Mouse (Mus musculus) stomach, embryonic 16.5 days (tissue): Measurements from ENCODE around the gene Rbms1. TPM values are rescaled to one million over a fixed set of nuclear protein-coding genes. Genes with fewer than 3 reads are reported as not detected.

Source experiments
- ATAC-seq: fragments of 200-750 bp; cut with Nextera tagmentation; 2 replicates; pipeline ENCODE4 v1.8.0; 2017; ENCODE audit warnings: moderate number of reproducible peaks, moderate TSS enrichment; ENCODE audit not compliant: insufficient read depth, low FRiP score
- H3K27ac ChIP-seq: fragments of 300-500 bp; sonication (generic); 2 replicates; pipeline ENCODE4 v1.5.1; 2014; ENCODE audit warnings: low read length
- H3K27me3 ChIP-seq: fragments of 300-500 bp; sonication (generic); 2 replicates; pipeline ENCODE4 v1.6.1; 2014; ENCODE audit warnings: low read length, control low read depth, mixed read lengths; ENCODE audit not compliant: control insufficient read depth, insufficient read depth
- H3K36me3 ChIP-seq: fragments of 300-500 bp; sonication (generic); 2 replicates; pipeline ENCODE4 v1.6.1; 2014; ENCODE audit warnings: low read length; ENCODE audit not compliant: control insufficient read depth, insufficient read depth
- H3K4me1 ChIP-seq: fragments of 300-500 bp; sonication (generic); 2 replicates; pipeline ENCODE4 v1.6.1; 2014; ENCODE audit warnings: low read length, control low read depth, mixed read lengths; ENCODE audit not compliant: control insufficient read depth, insufficient read depth
- H3K4me2 ChIP-seq: fragments of 300-500 bp; sonication (generic); 2 replicates; pipeline ENCODE4 v1.6.1; 2014; ENCODE audit warnings: low read depth, low read length, mixed read lengths
- H3K4me3 ChIP-seq: fragments of 300-500 bp; sonication (generic); replicated peaks from 2 replicates; pipeline ENCODE4 v1.5.1; 2014; ENCODE audit warnings: mild to moderate bottlenecking, low read length
- H3K9ac ChIP-seq: fragments of 300-500 bp; sonication (generic); 2 replicates; pipeline ENCODE4 v1.6.1; 2014; ENCODE audit warnings: low read length
- H3K9me3 ChIP-seq: fragments of 300-500 bp; sonication (generic); replicated peaks from 2 replicates; pipeline ENCODE4 v1.6.1; 2016; ENCODE audit warnings: low read length, control low read depth; ENCODE audit not compliant: control insufficient read depth
- WGBS: fragments of 180-500 bp; shearing (Covaris S2); extraction: QIAGEN DNeasy Blood & Tissue Kit; methylation state at CpG from one replicate; pipeline ENCODE4 v1.1.7; 2014; 5-methylcytosine and 5-hydroxymethylcytosine counted together
- polyA plus RNA-seq: library from polyadenylated mRNA; unstranded; fragments of >200 nt; fragmentation: Nextera tagmentation; extraction: Ambion mirVana; gene quantifications from 2 replicates; pipeline ENCODE4 v1.2.1, GENCODE M21; 2015

Gene Rbms1
- polyA plus RNA-seq, 1 experiment from 2014 or later, result 110 TPM

DNA sequence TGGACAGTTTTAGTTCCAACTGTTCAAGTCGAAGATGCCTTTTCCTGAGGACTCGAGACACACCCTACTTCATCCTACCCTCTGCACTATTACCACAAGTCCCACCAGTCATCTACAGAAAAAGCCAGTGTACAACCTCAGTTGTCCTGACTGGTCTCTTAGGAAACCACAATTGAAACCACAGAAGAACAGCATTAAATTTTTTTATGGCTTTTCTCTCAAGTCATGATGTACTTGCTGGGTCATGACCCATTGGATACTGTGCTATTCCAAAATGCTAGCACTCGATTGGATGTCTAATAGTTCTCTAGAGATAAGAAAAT lies 80.0 kb downstream of the Rbms1 start:
- Histone ChIP-seq H3K4me3 (no peak overlapping the region), H3K9ac (no peak overlapping the region), H3K27ac (no peak overlapping the region), H3K4me1 (peaks cover 31% of the 10 kb centered on the region), H3K4me2 (no peak overlapping the region), H3K27me3 (no peaks in the 10 kb centered on the region), H3K9me3 (no peaks in the 10 kb centered on the region), H3K36me3 (no peaks in the 10 kb centered on the region)
- ATAC-seq, result no peak
- WGBS, result 63% methylated on average over 3 of the region's 3 CpGs

DNA sequence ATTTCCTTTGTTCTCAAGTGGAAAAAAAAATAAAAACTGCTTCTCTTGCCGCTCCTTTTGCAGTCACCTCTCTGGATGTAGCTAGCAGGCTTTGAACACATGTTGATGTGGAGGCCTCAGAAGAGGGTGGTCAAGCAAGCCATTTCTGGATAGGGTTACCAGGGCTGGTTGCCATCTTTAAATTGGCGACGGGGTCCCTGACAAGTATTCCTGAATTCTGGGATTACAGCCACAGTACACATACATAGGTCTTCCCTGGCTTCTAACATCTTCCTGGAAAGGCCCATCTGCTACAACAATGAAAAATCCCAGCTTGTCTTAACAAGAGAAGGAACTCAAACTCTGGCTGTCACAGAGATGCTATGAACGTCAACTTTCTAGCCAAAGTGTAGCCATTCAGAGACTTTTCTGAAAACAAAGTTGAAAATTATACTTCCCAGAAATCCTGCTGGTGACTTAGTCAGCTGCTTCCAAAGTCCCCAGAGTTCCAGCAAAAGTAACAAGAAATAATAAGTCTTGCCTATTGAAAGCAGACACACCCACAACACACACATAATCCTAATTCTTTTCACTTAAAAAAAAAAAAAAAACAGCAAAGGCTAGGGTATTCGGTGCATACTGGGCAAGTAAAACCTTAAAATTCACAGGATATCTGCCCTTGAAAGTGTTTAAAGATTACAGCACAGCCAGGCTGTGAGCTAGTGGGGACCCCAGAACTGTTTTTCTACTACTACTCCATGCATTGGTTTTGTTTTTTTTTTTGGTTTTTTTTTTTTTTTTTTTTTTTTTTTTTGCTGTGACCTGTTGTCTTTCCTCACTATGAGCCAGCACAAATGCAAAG lies 80.6 kb downstream of the Rbms1 start:
- H3K9ac ChIP-seq, result no peak overlapping the region
- peak overlapping the region; percentile 96 for H3K27ac ChIP-seq
- no peaks in the 10 kb centered on the region for H3K36me3 ChIP-seq
- 49% methylated on average over 5 of the region's 5 CpGs for WGBS
- ATAC-seq, result no peak
- H3K27me3 ChIP-seq, result no peaks in the 10 kb centered on the region
- H3K4me1 ChIP-seq, result peaks cover 35% of the 10 kb centered on the region
- H3K4me3 ChIP-seq, result no peak overlapping the region
- peak overlapping the region; percentile 76 for H3K4me2 ChIP-seq
- no peaks in the 10 kb centered on the region for H3K9me3 ChIP-seq

- Histone ChIP-seq H3K36me3 (no peaks in the 10 kb centered on the region), H3K27me3 (no peaks in the 10 kb centered on the region), H3K9ac (peak overlapping the region; percentile 97), H3K4me2 (peak overlapping the region; percentile 76), H3K4me1 (peaks cover 43% of the 10 kb centered on the region), H3K27ac (peak overlapping the region; percentile 96), H3K4me3 (peak overlapping the region; percentile 94), H3K9me3 (no peaks in the 10 kb centered on the region)
- WGBS, result 2% methylated on average over 27 of the region's 27 CpGs
- ATAC-seq, result no peak
Measured at GRCm38 (mm10) chr2:60881571-60882041, 81.4 kb downstream of the Rbms1 start.

GRCm38 (mm10) chr2:60880789-60881570 lies 82.0 kb downstream of the Rbms1 start:
- H3K4me3 ChIP-seq, result peak overlapping the region; percentile 94
- no peaks in the 10 kb centered on the region for H3K9me3 ChIP-seq
- H3K36me3 ChIP-seq, result no peaks in the 10 kb centered on the region
- H3K27me3 ChIP-seq, result no peaks in the 10 kb centered on the region
- peak overlapping the region; percentile 96 for H3K27ac ChIP-seq
- WGBS, result under 1% methylated on average over 96 of the region's 104 CpGs
- peak; percentile 94 for ATAC-seq
- H3K4me1 ChIP-seq, result peaks cover 47% of the 10 kb centered on the region
- H3K9ac ChIP-seq, result peak overlapping the region; percentile 97
- H3K4me2 ChIP-seq, result peak overlapping the region; percentile 76

GRCm38 (mm10) chr2:60879966-60880788 lies 82.8 kb downstream of the Rbms1 start:
- no peak for ATAC-seq
- Histone ChIP-seq H3K9ac (peak overlapping the region; percentile 97), H3K9me3 (no peaks in the 10 kb centered on the region), H3K4me1 (peaks cover 48% of the 10 kb centered on the region), H3K27me3 (no peaks in the 10 kb centered on the region), H3K36me3 (no peaks in the 10 kb centered on the region), H3K4me2 (peak overlapping the region; percentile 76), H3K4me3 (peak overlapping the region; percentile 94), H3K27ac (peak overlapping the region; percentile 96)
- WGBS, result 7% methylated on average over 14 of the region's 14 CpGs

DNA sequence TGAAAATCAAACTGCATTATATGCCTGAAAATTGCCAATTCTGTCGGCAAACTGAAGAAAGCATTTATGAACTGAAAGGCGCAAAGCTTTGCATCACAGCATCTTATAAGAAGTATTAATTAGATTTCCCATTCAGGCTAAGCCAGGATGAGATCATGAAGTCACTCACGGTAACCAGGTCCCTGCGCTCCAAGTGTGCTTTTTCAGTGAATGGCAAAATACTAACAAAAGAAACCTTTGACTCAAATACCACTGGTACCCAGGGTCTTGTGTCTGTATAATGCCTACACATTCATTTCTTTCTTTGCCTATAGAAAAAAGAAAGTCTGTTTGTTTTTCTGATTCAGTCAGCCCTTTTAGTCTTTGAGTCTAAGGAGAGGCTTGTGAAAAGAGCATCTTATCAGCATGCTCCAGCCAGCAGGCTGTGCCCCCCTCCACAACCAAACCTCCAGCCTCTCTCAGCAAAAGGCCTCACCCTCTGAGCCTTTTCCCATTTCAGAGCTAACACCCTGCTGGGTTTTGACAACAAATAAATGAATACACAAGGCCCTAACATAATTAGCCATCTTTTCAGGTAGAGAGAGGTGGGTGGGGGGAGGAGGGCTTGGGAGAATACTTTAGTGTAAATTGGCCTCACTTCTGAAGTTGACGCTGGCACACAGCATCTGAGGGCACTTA lies 83.7 kb downstream of the Rbms1 start:
- Histone ChIP-seq H3K4me1 (peaks cover 50% of the 10 kb centered on the region), H3K9me3 (no peaks in the 10 kb centered on the region), H3K27me3 (no peaks in the 10 kb centered on the region), H3K4me2 (peak overlapping the region; percentile 76), H3K9ac (peak overlapping the region; percentile 97), H3K27ac (peak overlapping the region; percentile 96), H3K36me3 (no peaks in the 10 kb centered on the region), H3K4me3 (peak overlapping the region; percentile 94)
- no peak for ATAC-seq
- 53% methylated on average over 5 of the region's 5 CpGs for WGBS

DNA sequence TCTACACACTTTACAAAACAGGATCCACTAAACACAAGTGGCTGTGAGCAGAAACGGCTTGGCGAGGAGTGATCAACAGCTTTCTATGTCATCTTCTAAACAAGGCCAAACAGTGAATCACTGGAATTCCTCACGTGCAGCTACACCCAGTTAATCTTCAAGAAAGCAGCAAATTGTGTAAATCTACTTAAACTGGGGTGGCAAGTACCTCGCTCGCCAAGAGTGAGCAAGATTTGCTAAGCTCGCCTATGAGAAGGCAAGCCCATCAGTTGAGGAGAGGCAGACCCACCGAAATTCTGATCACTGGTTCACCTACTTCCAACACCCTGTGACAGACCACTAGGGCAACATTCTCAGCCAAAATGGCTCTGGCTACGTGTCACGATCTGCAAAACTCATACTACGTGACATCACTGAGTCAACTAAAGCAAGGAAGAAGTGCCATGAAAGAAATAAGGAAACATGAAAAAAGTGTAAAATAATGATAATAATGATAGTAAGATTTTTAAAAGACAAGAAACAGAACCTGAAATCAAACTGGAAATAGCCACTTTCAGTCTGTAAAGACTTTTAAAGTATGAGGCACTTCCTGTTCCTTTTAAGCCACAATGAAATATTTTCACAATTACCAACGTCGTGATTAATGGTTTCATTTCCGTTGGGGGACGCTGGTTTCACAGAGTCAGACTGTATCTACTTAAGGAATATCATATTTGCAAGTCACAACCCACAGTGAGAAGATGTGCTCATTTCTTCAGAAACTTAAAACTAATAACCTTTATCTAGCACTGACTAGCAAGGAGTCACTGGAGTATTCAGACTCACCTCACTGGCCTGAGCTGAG lies 85.2 kb downstream of the Rbms1 start:
- H3K4me2 ChIP-seq, result peak overlapping the region; percentile 26; the same call in 1 of the 2 replicates
- ATAC-seq, result no peak
- H3K36me3 ChIP-seq, result no peaks in the 10 kb centered on the region
- H3K4me3 ChIP-seq, result no peak overlapping the region
- WGBS, result 42% methylated on average over 14 of the region's 14 CpGs
- no peaks in the 10 kb centered on the region for H3K9me3 ChIP-seq
- no peak overlapping the region for H3K9ac ChIP-seq
- peak overlapping the region; percentile 48 for H3K27ac ChIP-seq
- H3K27me3 ChIP-seq, result no peaks in the 10 kb centered on the region
- H3K4me1 ChIP-seq, result peaks cover 50% of the 10 kb centered on the region

DNA sequence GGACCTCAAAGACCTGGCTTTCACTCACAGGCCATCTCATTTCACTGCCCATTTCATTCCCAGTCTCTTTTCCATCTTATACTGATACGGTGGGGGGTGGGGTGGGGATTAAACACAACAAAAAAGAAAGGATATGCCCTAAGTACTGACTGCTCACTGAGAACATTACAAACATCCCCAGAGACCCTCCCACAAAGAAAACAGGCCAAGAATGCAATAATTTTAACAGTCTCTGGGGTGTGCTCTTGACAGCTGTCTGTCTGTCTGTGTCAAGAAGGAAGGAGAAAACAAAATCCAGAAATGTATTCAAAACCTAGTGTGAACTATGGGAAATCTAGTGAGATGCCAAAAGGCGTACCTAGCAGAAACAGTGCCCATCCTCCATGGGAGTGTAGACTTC lies 86.1 kb downstream of the Rbms1 start:
- no peak for ATAC-seq
- Histone ChIP-seq H3K9ac (no peak overlapping the region), H3K36me3 (no peaks in the 10 kb centered on the region), H3K4me3 (no peak overlapping the region), H3K4me1 (peaks cover 53% of the 10 kb centered on the region), H3K27me3 (no peaks in the 10 kb centered on the region), H3K9me3 (no peaks in the 10 kb centered on the region), H3K27ac (no peak overlapping the region), H3K4me2 (no peak overlapping the region)
- 60% methylated on average over 2 of the region's 2 CpGs for WGBS
